Mouse (Mus musculus) kidney, postnatal 14 days (tissue): ENCODE measurements around the gene Gm12887.

ENCODE experiments used
- DNase-seq: peaks from one replicate; pipeline ENCODE4 v3.0.0; 2022; ENCODE audit warnings: mixed read lengths

Gm12887 gene

DNA sequence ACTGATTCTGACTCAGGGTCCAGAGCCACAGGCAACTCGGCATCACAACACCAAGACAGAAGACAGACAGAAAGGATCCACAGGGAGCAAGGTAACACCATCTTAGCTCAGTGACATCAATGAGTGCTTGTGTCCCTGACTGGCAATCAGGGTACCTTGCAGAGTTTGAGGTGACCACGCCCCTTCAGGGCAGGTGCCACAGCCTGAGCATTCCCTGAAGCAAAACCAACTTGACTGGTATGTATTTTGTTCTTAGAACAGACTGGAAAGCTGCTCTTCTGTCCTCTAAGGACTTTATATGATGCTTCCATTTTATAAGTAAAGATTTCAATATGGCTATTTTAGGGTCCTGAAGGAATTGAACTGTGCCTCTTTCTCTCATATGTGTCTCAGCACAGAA is at the start of gene Gm12887:
TSS of gene Gm12887 (minus strand) at position 101 of the 400 bp plus-strand sequence.
- no peak for DNase-seq

DNA sequence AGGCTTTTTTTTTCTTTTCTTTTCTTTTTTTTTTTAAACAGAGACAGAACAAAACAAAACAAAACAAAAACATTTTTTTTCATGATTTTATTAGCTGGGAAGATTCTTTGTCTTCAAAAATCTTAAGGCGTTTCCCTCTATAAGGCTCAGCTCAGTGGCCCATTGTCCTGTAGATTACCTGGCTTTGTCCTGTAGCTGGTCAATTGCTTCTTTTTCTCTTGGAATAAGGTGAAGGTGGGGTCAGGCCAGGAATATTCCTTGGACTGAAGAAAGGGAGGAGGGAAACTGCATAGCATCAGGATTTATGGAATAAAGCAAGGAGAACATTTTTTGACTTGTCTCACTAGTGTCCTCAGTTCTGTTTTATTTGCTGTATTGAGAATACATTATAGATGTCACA is 35.1 kb upstream of the Gm12887 start:
- no peak for DNase-seq
